Mouse (Mus musculus) liver, postnatal 0 days (tissue): ENCODE results near the gene Plxna2.

Experiments
- CTCF ChIP-seq: sonication (generic); IDR thresholded peaks from 2 replicates; pipeline ENCODE4 v1.5.1; 2016; ENCODE audit warnings: antibody characterized with exemption, low read depth
- EP300 ChIP-seq: IDR thresholded peaks from 2 replicates; pipeline ENCODE4 v1.6.1; 2016; ENCODE audit warnings: antibody characterized with exemption, low read depth, mild to moderate bottlenecking

GRCm38 (mm10) chr1:194712373-194712772 is 94.4 kb downstream of the Plxna2 start:
- TF ChIP-seq CTCF: no peak
- no peak for TF ChIP-seq EP300
